Mouse (Mus musculus): ENCODE measurements around the gene Cplx2.
A peak's percentile ranks its signal among the peaks of the same experiment; 100 is the strongest.

Gene Cplx2

GRCm38 (mm10) chr13:54404205-54404604, 33.1 kb downstream of the Cplx2 start:
- no peak for DNase-seq

- no peak for DNase-seq
Observed at GRCm38 (mm10) chr13:54405805-54406204, 34.7 kb downstream of the Cplx2 start.

- no peak for DNase-seq
Observed at GRCm38 (mm10) chr13:54411656-54412055, 40.5 kb downstream of the Cplx2 start.

GRCm38 (mm10) chr13:54412236-54412635, 41.1 kb downstream of the Cplx2 start:
- DNase-seq, result peak in 1 of 2 experiments; percentile 28

GRCm38 (mm10) chr13:54412721-54413120, 41.6 kb downstream of the Cplx2 start:
- DNase-seq, result no peak

GRCm38 (mm10) chr13:54415059-54415458, 43.9 kb downstream of the Cplx2 start:
- no peak for DNase-seq

- peak; percentile 55 to 65 for DNase-seq
Observed at GRCm38 (mm10) chr13:54418781-54419327, 47.7 kb downstream of the Cplx2 start.

GRCm38 (mm10) chr13:54420226-54420625, 49.1 kb downstream of the Cplx2 start:
- no peak for DNase-seq

- peak; percentile 25 to 29 for DNase-seq
Observed at GRCm38 (mm10) chr13:54425269-54425668, 54.1 kb downstream of the Cplx2 start.

- peak; percentile 68 to 70 for DNase-seq
Observed at GRCm38 (mm10) chr13:54426781-54427655, 55.9 kb downstream of the Cplx2 start.

- DNase-seq, result no peak
Observed at GRCm38 (mm10) chr13:54428771-54429170, 57.6 kb downstream of the Cplx2 start.

GRCm38 (mm10) chr13:54430051-54430450, 58.9 kb downstream of the Cplx2 start:
- no peak for DNase-seq

- no peak for DNase-seq
Observed at GRCm38 (mm10) chr13:54431161-54431560, 60.0 kb downstream of the Cplx2 start.
